Mouse (Mus musculus) cerebellum, adult 2 months (tissue): Measurements from ENCODE around the gene Ermap. TPM values are rescaled to one million over a fixed set of nuclear protein-coding genes. Genes with fewer than 3 reads are reported as not detected.

Experiments
- DNase-seq, 2 experiments: peaks; one replicate each; pipeline ENCODE4 v3.0.0; 2021
- H3K27ac ChIP-seq: fragments of 200-500 bp; 2 replicates; pipeline ENCODE4 v1.5.1; 2012; ENCODE audit warnings: low read length, control low read depth, inconsistent platforms; ENCODE audit not compliant: insufficient read depth
- H3K27me3 ChIP-seq: fragments of 200-500 bp; 2 replicates; pipeline ENCODE4 v1.6.1; 2012; ENCODE audit warnings: inconsistent platforms, mild to moderate bottlenecking, low read length, moderate library complexity; ENCODE audit not compliant: control insufficient read depth, insufficient read depth
- H3K4me1 ChIP-seq: fragments of 200-500 bp; 2 replicates; pipeline ENCODE4 v1.6.1; 2011; ENCODE audit warnings: low read length; ENCODE audit not compliant: control insufficient read depth, insufficient read depth
- H3K4me3 ChIP-seq: fragments of 200-500 bp; replicated peaks from 2 replicates; pipeline ENCODE3; 2011; ENCODE audit warnings: mild to moderate bottlenecking, low read depth, low read length, control low read depth; ENCODE audit not compliant: insufficient read depth
- CTCF ChIP-seq: fragments of 200-500 bp; IDR thresholded peaks from 2 replicates; pipeline ENCODE4 v1.5.1; 2011; ENCODE audit warnings: low read depth, mild to moderate bottlenecking, control low read depth, low read length, moderate library complexity, borderline replicate concordance; ENCODE audit not compliant: insufficient read depth
- POLR2A ChIP-seq: fragments of 200-500 bp; IDR thresholded peaks from 2 replicates; pipeline ENCODE4 v1.6.1; 2011; ENCODE audit warnings: low read length, control low read depth, borderline replicate concordance; ENCODE audit not compliant: insufficient read depth
- WGBS: fragments of 180-500 bp; shearing (Covaris S2); methylation state at CpG from one replicate; pipeline ENCODE4 v1.1.7; 2018; 5-methylcytosine and 5-hydroxymethylcytosine counted together
- polyA plus RNA-seq: library from polyadenylated mRNA; depleted of rRNA; stranded (reverse); fragments of >200 nt; gene quantifications from 2 replicates; pipeline ENCODE4 v1.2.3, GENCODE M21; 2012

The Ermap gene
- polyA plus RNA-seq, 1 experiment, result 0.28 TPM

DNA sequence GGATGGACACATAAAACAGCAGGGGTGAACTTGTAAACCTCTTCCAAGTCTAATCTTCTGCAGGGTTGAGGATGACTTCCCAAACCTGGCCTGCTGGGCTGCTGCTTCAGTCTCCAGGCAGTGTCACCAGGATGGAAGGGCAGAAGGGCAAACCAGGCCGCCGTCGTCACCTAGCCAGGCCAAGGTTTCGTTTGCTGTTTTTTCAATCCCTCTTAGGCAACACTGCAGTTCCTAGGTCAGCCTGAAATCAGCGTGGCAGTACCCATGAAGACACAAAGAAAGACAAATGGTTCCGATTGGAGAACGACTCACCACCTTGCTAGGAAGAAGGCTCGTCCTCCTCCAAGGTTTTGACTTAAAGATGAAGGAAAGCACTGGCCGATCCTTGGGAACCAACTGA is 35.9 kb upstream of the Ermap start:
- no peak for TF ChIP-seq POLR2A
- no peak for TF ChIP-seq CTCF
- Histone ChIP-seq H3K4me1 (no peaks in the 10 kb centered on the region), H3K27me3 (no peaks in the 10 kb centered on the region), H3K4me3 (no peak overlapping the region), H3K27ac (no peak overlapping the region)
- WGBS, result 92% methylated on average over 9 of the region's 9 CpGs
- no peak for DNase-seq

DNA sequence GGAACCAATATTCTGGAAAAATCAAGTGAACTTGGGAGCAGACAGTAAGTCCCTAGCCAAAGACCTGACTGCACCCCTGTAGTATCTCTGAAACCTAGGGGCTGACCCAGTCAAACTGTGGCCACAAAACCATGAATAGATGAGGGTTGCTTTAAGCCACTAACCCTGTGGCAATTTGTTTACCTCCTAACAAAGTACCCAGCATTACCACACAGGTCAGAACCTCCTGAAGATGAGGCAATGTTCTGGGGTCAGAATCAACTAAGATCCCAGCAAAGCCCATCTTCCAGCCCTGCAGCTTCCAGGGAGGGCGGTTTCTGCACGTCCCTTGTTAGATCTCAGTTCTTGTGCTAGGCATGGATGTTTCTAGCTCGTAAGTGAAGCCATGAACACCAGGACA is 34.7 kb upstream of the Ermap start:
- H3K27me3 ChIP-seq, result no peaks in the 10 kb centered on the region
- no peak overlapping the region for H3K27ac ChIP-seq
- no peak overlapping the region for H3K4me3 ChIP-seq
- no peak for DNase-seq
- WGBS, result 96% methylated on average over 3 of the region's 3 CpGs
- H3K4me1 ChIP-seq, result no peaks in the 10 kb centered on the region
- TF ChIP-seq POLR2A (no peak), CTCF (no peak)

DNA sequence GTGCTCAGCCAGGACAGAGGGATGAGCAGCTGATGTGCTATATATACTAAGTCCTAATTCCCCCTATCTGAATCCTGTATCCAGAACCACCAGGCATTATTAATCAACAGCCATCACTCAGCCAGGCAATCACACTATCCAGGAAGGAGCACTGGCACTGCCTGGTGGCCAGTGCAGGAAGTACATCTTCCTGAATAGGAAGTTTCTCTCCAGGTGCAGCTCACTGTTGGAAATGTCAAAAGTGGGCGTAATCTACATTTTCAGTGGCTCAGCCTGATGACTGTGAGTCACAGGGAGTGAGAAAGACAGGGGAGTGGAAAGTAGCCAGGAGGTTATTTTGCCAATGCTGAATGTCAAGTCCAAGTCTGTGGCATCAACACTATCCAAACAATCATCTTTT is 33.9 kb upstream of the Ermap start:
- TF ChIP-seq POLR2A, result no peak
- peak; percentile 67 for TF ChIP-seq CTCF
- no peak overlapping the region for H3K27ac ChIP-seq
- DNase-seq, result peak; percentile 38 to 53
- 11% methylated on average over 1 of the region's 1 CpGs for WGBS
- H3K4me1 ChIP-seq, result no peaks in the 10 kb centered on the region
- H3K4me3 ChIP-seq, result no peak overlapping the region
- no peaks in the 10 kb centered on the region for H3K27me3 ChIP-seq

DNA sequence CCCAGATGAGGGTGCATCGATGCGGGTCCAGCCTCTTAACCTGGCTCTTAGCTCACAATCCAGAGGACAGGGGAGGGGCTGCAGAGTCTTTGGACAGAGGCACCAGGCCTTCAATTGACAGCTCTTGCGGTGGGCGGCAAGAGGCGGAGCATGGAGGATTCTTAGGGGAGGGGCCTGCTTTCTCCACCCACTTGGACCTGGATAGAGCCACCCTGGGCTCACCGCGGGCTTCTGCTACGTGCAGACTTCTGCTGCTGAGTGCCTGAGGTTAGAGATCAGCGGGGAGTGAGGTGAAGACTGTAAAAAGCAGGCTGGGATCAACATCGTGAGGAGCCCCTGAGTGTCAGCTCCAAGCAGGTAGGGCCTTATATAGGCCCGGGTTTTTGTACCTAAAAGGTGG is 28.4 kb upstream of the Ermap start, which contains the start of gene Tmem269:
Tmem269 (minus strand) TSS at position 49 of the 400 bp plus-strand sequence.
- H3K27ac ChIP-seq, result no peak within 1 kb of the TSS
- H3K27me3 ChIP-seq, result no peaks in the 10 kb centered on the region
- no peak for TF ChIP-seq CTCF
- TF ChIP-seq POLR2A, result no peak
- H3K4me1 ChIP-seq, result no peaks in the 10 kb centered on the region; the same call in 1 of the 2 replicates
- WGBS, result 20% methylated on average over 11 of the region's 11 CpGs
- no peak within 1 kb of the TSS for H3K4me3 ChIP-seq
- DNase-seq, result no peak

DNA sequence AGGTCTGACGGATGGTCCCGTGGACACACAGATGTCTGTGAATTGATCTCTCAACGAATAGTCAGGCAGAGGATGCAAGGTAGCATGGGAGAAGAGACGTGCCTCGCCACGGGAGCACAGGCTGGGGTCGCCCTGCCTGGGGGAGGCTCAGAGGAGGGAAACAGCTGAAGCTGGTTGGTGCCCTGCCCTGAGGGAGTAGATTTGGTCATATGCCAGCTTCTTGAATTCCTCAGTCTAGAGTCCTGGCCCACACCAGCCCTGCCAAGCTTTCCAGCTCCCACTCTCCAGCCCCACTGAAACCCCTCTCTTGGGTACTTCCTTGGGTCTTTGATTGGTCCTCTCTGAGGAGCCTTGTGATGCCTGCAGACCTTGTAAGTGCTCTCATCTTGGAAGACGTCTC is 26.9 kb upstream of the Ermap start:
- H3K27me3 ChIP-seq, result no peaks in the 10 kb centered on the region
- H3K4me3 ChIP-seq, result no peak overlapping the region
- 34% methylated on average over 8 of the region's 8 CpGs for WGBS
- TF ChIP-seq POLR2A (no peak), CTCF (no peak)
- H3K27ac ChIP-seq, result no peak overlapping the region
- no peaks in the 10 kb centered on the region; the same call in 1 of the 2 replicates for H3K4me1 ChIP-seq
- DNase-seq, result no peak

DNA sequence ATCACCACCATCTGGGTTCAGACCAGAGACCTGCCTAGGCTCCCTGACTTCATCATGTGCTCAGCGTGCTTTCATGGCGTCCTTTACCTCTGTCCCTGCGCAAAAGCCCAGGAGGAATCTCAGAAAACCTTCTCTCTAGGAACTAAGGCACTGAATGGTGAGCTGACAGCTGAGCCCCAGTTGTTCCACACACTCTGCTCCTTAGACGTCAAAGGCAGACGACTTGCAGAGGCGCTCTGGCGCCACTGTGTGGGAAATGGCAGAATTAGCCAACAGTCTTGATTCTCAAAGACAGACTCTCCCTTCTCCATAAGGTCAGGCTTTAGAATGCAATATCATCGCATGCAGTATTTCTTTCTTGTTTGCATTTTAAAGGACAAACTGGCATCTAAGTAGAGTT is 14.9 kb upstream of the Ermap start:
- DNase-seq, result peak; percentile 24 to 33
- Histone ChIP-seq H3K4me1 (no peaks in the 10 kb centered on the region), H3K27me3 (no peaks in the 10 kb centered on the region), H3K4me3 (no peak overlapping the region), H3K27ac (no peak overlapping the region)
- WGBS, result 20% methylated on average over 8 of the region's 8 CpGs
- TF ChIP-seq POLR2A (no peak), CTCF (peak; percentile 67)

DNA sequence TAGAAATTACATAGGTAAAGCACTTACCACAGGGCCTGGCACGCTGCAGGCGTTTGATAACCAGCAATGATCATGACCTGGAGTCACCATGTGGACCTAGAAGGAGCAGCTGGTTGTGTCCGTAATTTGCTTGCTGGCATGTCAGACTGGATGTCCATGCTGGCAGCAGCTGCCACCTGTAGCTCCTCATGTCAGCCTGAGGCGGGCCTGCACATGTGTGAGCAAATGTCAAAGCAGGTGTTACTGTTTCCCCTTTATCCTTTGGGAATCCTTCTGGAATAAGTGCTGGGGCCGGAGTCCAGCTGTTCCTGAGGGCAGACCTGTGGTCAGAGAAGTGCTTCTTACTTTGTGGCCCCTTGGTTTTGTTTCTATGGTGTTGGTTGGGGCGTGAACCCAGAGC is 8.3 kb upstream of the Ermap start:
- Histone ChIP-seq H3K27me3 (no peaks in the 10 kb centered on the region), H3K4me1 (no peaks in the 10 kb centered on the region; the same call in 1 of the 2 replicates), H3K4me3 (no peak overlapping the region), H3K27ac (no peak overlapping the region)
- no peak for DNase-seq
- TF ChIP-seq CTCF, result no peak
- WGBS, result 61% methylated on average over 6 of the region's 6 CpGs

DNA sequence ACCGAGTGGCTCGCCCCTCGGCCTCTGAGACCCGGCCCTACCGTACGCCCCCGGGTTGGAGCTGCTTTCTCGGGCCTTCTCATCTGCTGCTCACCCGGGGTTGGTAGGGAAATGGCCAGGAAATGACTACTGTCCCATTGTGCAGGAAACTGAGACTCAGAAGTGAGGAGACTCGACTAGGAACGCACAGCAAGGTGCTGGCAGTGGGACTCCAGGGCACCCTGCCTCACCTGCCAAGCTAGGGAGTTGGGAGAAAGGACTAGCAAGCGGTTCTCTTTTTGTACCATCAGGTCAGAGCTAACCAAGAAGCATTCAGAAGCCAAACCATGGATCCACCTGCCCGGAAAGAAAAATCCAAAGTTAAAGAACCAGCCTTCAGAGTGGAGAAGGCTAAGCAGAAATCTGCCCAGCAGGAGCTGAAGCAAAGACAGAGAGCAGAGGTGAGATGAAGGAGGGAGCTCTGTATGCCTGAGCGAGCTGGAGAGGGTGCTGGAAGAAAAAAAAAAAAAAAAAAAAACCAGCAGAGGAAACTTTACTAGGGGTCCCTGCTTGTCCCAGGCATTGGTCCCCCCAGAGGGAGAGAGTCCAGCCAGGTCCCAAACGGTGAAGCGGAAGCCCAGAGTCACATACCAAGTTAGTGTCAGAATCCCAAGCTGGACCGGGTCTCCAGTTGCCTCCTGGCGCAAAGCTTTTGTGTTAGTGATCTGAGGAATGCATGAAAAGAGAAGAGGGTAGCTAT is 5.9 kb upstream of the Ermap start:
- DNase-seq, result peak in 1 of 2 experiments; percentile 31
- no peak for TF ChIP-seq CTCF
- Histone ChIP-seq H3K4me3 (peak overlapping the region; percentile 82), H3K4me1 (no peaks in the 10 kb centered on the region; the same call in 1 of the 2 replicates), H3K27me3 (no peaks in the 10 kb centered on the region), H3K27ac (no peak overlapping the region)
- 10% methylated on average over 18 of the region's 18 CpGs for WGBS
